Mouse (Mus musculus) A20 (cell line): Measurements from ENCODE around the gene Dlgap5.
"Not testable (repeated sequence)": the region's sequence is repeated elsewhere in the genome, so short reads cannot be mapped to it uniquely, and the experiment has no call there.

Experiments
- DNase-seq: peaks from one replicate; pipeline ENCODE4 v3.0.0-alpha.2; 2011; ENCODE audit warnings: low read depth, low spot score

Dlgap5 gene

DNA sequence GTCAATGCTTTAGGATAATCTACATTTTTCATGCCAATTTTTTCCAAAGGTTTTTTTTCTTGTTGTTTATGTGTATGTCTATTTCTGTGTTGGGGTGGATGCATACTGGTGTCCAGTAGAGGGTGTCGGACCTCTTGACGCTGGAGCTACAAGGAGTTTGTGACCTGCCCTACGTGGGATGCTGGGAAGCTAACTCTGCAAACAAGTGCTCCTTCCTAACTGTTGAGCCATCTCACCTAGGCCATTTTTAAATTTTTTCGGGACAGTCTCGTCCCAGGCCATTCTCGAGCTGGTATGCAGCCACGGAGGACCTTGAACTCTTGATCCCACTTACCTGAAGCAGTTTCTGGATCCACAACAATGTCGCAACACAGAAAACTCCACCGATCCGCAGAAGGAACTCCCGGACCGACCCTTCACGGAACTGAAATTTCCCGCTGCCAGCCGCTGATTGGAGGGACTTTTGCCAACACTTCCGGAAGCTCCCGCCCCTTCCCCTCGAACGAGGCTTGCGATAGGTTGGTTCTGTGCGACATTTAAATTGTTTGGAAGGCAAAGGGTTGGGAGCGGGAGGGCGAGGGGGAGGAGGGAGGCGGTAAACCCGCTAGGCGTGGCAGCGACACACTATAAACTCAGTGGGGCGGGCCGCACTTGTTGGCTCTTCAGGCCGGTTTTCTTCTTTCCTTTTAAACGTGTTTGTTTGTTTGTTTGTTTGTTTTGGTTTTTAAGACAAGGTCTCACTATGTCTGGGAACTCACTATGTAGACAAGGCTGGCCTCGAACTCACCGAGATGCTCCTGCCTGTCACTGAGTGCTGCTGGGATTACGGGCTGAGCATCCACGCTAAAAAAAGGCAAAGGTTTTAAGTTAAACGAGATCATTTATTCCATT, at the start of gene Dlgap5:
Gene Dlgap5, minus strand, starts transcription at position 633 of the 891 bp plus-strand sequence.
- DNase-seq = peak; percentile 96

DNA sequence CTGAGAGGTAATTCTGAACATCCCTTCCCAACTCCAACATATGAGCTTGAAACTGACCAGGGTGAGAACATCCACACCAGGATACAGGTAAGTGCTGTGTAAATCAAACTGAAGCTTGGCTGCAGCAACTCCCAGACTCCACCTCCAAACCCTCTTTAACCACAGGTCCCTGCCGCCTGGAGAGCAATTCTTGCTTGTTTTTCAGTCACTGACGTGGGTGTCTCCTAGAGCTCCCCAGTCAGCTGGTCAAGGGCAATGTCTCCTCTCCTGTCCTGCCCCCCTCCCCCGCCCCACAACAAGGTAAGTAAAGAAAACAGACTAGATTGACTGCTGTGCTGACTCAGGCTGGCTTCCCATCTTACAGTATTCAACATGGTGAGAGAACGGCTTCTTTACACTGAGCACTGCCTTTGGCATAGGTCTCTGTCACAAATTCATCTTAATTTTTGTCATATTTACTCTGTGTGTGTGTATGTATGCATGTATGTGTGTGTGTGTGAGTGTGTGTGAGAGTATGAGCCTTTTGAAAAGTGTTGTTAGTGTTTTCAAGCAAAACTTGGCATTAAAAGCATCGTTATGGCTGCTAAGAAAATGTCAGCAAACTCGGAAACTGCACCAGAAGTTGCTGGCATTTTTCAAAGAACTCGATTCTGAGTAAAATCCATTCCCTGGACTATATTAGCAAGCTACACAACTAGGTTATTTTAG, 47.4 kb upstream of the Dlgap5 start:
- DNase-seq = no peak

DNA sequence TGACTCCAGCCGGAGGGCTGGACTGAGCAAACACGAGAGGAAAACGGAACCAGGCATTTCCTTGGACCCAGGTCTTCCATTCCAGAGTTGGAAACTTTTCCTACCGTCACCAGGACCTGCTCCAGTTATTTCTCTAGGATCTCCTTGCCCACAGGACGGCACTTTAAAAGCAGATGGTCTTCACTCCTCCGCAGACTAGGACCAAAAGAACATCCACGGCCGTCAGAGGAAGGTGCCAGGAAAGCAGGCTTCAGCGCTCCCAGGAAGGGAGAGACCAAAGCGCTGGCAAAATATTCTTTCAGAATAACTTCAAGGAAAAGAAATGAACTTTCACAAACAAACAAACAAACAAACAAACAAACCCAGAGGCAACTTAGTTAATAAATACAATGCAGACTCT, 46.2 kb upstream of the Dlgap5 start:
- DNase-seq = no peak

DNA sequence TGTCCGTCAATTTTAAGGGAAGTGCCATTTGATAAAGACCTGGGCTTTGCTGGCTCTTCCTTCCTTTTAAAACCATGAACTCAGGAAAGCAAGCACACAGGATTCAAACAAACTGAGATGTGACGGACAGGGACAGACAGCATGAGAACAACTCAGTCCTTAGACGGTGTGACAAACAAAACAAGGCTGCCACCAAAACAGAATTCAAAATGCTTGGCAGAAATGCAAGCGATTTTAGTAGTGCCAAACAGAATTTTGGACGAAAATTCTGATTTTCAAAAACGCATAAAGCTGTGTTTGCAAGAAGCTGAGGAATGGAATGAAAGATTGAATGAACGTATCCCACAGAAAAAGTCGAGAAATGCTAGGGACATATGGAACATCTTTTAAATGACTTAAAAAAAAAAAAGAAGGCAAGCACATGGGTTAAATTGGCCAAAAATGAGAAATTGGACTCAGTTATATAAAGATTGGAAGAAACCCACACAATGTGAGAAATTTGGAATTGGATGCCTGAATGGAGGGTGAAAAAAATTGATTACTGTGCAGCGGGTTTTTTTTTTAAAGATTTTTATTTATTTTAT, 44.8 kb upstream of the Dlgap5 start:
- no peak for DNase-seq

DNA sequence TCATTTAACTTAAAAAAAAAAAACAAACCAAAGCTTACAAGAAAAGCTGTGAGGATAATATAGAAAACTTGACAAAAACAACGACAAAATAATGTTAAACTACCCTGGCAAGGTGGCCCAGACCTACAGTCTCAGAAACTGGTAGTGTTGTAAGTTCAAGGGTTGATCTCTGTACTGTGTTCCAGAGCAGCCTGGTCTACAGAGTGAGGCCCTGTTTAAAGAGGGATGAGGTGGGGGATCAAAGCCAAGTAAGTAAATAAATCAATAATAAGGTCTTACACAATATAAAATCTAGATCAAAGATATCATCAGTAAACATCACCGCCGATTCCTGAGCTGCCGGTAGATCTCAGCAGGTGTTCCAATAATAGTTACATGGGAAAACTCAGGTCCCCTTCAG, 44.2 kb upstream of the Dlgap5 start:
- no peak for DNase-seq

DNA sequence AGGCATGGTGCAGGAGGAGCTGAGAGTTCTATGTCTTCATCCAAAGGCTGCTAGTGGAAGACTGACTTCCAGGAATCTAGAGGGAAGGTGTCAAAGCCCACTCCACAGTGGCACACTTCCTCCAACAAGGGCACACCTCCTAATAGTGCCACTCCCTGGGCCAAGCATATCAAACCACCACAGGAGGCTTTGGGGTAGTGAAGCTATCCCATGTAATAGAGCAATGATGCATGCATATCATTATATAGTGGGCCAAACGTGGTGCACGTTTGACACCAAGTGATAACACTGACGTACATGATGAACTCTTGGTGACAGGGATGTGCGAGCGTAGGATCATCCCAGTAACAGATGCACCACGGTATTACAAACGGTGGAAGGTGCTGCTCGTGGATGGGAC, 43.8 kb upstream of the Dlgap5 start:
- no peak for DNase-seq

DNA sequence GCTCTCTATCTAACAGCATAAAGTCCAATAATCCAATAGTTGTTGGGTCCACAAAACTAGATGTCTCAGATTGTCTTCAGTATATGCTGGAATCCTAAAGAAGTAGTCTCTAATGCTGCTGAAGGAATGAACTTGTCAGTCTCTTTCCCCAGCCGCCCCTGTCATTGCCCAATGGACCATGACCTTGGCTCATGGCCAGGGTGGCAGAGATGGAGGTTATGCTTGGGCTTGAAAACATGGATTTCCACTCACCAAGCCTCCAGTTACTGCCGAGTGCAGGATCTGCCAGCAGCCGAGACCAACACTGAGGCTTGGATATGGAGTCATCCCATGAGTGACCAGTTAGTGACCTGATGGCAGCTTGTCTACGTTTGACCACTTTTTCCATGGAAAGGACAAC, 41.3 kb upstream of the Dlgap5 start:
- no peak for DNase-seq

DNA sequence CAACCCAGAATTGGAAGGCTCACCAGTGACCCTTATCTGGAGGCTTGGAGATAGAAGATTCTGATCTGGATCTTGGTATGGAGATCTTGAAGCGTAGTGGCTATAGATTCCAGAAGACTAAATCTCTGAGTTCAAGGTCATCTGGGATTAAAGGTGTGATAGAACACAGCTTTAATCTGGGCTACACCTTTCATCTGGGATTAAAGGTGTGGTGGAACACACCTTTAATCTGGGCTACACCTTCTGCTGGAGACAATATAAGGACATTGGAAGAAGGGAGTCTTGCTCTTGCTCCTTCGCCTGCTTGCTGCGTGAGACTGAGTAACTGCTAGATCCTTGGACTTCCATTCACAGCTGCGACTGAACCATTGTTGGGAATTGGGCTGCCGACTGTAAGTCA, 31.9 kb upstream of the Dlgap5 start, which contains the start of gene Fbxo34:
Gene Fbxo34, plus strand, starts transcription at position 301 of the 400 bp plus-strand sequence.
- not testable (repeated sequence) for DNase-seq

DNA sequence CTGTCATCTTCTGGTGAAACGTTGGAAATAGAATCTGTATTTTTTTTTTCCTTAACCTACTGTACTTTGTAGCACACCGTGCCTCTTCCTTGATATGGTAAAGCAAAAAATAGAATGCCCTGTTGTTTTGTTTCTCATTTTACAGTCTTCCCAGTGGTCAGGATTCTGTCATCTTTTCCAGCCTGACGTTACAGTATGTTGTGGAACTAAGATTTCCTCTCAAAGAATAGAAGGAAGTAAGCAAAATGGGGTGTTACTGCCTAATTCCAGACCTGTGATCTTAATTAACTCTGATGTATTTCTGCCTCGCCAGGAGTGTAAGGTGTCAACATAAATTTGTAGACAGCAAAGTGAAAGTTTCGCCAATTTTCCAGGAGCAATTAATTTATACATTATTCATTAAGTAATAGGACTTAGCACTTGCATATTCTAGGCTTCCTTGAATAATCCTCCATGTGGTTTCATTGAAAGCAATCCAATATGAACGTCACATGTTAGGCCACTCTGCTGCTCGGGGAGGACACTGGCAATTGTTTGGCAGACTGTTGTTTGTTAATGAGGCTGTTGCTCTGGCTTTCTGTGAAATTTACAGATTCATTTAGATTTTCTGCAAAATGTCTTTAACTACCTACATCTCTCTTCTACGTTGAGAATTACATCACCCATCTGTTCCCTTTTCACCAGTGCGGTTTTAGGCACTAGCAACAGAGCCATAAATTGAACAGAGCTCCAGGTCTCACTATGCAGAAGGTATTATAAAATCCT, 27.3 kb upstream of the Dlgap5 start:
- DNase-seq = no peak

DNA sequence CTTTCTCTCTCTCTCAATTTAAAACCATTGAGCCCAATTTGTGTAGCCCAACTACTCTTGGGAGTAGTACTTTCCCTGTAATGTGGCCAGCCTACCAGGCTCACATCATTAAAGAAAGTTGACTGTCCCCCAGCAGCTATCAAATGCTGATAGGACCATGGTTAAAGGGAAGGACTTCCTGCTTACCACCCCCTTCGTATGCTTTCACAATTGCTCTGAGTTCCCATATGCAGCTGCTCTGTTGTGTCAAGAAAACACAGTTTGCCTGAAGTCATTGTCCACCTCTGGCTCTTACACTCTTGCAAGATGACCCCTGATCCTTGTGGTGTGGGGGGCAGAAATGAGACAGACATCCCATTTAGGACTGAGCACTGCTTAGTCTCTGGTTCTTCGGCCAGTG, 26.7 kb upstream of the Dlgap5 start:
- DNase-seq = no peak

DNA sequence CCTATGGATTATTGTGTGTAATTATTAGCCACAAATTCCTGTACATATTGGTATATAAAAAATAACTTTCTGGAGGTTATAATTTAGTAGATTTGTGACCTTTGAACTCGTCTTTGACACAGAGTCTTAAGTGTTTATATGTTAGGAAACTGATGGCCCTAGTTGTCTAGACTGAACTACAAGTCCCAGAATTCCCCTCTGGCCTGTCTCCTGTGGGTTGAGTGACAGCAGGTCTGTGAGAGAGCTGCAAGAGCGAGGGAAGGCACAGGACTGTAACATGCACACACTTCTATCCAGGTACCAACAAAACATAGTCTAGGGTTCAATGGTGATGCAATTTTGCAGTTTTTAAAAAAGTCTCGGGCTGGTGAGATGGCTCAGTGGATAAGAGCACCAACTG, 20.7 kb upstream of the Dlgap5 start:
- no peak for DNase-seq

DNA sequence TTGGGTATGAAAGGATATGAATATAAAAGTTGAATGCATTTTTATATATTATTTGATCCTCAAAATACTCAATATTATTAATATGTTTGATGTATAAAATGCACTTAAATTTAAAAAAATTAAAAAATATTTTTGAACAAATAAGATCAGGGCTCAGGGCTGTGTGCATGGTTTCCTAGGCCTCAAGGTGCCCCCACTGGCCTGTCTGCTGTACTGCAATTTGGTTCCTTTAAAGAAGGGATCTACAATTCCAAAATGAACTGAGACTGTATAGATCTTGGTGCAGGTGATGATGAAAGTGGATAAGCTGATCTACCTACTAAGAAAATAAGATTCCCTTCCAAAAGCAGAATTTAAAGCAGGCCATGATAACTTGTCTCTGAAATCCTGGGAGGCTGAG, 14.8 kb upstream of the Dlgap5 start:
- peak; percentile 15 for DNase-seq

DNA sequence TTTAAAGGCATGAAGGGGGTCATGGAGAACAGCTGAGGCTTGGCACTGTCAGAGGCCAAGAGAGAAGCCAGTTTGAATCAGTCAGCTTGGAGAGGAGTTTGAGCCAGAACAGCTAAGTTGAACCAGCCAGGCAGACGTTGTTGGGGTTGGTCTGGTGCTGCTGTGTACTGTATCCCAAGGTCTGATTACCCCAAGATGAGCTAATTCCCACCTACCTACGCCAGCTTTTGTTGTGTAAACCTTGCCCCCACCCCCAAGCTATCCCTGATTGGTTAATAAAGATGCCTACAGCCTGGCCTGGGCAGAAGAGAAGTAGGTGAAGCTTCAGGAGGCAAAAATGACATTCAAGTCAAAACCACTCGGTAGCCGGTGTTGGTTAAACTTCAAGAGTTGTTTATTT, 4.3 kb upstream of the Dlgap5 start:
- DNase-seq = no peak

DNA sequence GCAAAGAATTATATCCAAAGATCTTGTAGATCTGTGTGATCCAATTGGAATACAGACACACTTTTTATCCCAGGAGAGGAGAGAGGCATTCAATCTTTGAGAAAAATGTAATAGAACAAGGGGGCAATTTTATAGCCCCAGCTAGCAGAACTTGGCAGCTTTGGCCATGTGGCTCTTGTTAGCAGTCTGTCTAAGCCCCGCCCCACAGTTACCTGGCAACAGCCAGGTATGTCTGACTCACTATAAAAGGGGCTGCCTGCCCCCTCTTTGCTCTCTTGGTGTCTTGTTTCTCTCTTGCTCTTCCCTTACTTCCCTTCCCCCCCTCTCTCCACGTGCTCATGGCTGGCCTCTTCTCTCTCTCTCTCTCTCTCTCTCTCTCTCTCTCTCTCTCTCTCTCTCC, 3.4 kb upstream of the Dlgap5 start:
- DNase-seq = no peak

DNA sequence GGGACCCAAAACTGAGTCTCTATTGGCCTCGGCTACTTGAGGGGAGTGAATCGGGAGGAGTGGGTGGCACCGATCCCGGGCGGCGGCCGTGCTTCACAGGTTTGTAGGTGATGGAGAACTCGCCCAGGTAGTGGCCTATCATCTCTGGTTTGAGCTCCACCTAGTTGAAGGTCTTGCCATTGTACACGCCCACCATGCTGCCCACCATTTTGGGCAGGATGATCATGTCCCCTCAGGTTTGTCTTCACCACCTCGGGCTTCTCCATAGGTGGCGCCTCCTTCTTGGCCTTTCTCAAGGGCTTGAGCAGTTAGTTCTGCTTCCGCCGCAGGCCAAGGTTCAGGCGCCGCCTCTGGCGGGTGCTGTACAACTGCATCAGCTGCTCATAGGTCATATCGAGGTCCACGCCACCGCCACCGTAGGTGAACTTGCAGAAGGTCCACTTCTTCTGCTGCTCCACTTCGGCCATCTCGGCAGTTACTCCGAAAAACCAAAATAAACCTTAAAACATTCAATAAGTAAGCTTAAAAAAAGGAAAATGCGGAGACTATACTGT, 1.6 kb upstream of the Dlgap5 start:
- DNase-seq = peak; percentile 95

DNA sequence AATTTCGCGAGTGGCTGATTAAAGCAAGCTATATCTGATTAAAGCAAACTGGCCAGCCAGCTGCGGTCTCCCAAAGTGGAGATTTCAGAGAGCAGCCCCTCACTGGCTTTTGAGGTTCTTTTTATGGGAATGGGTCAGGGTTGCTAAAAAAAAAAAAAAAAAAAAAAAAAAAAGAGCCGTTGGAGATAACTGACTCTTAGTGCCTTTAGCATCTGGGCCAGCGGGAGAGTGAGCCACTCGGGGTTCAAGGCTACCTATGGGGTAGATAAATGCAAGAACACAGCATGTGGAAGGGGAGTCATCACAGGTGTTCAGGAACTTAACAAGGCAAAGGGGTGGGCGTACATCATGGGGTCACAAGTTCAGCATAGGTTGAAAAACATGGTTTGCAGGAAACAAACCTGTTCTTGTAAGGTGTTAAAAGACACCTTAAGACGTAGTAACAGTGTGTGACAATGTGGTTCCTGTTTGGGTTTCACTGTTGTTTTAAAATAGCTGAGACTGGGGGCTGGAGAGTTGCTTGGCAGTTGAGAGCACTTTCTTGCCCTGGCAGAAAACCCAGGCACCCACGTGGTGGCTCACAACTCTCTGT, 923 bp upstream of the Dlgap5 start:
- peak; percentile 79 for DNase-seq

DNA sequence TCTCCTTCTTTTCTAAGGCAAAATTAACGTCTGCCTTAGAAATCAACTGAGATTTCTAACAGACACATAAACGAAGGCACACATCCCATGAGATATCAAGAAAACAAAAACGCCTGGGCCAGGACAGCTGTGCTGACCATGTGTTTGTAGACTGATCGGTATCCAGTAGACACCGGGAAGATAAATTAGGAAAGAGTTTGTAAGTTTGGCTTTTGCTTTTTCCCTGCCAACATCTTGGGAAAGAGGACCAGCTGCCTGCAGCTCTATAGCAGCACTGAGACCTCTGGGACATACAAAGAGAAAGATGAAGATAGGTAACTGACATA, 422 bp upstream of the Dlgap5 start:
- no peak for DNase-seq

DNA sequence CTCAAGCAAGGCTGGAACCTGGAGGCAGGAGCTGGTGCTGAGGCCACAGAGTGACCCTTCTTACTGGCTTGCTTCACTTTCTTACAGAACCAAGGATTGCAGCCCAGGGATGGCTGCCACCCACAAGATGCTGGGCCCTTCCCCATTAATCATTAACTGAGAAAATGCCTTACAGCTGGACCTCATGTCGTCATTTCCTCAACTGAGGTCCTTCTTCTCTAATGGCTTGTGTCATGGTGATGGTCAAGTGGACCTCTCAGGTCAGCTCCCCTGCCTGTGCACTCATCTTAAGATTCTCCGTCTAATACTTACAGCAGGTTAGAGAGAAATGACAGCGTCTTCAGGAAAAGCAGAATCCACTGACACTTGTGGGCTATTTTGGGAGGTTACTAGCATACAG, 861 bp downstream of the Dlgap5 start:
- peak; percentile 34 for DNase-seq

DNA sequence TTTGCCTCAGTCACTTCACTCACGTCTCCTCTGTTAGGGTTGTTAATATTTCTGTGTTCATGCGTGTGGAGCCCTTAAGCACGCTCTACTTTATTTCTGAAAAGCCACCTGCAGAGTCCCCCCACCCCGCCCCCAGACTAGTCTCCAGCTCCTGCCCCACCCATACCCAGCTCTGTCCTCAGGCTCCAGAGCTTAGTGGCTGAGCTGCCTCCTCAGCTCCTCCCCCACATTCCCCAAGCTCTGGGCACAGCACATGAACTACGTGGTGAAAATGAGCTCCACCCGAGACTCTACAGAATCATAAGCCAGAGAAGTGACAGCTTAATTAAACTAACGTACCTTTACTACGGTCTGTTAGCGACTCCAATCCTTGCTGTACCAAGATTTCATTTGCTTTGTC, 12.2 kb downstream of the Dlgap5 start:
- no peak for DNase-seq

DNA sequence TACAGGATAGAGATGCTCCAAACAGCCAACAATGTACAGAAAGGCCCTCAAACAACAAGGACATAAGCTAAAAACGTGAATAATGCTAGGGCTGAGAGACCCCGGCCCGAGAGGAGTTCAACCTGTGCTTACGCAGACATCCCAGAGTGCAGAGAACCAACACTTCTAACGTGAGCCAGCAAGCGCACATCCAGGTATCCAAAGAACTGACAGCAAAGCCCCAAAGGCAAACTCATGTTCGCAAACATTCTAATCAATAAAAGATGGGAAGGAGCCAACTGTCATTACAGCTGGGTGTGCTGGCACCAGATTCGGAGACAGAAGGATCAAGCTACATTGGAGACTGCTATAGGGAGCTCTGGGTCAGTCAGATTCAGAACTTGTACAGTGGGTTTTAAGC, 15.5 kb downstream of the Dlgap5 start:
- no peak for DNase-seq

DNA sequence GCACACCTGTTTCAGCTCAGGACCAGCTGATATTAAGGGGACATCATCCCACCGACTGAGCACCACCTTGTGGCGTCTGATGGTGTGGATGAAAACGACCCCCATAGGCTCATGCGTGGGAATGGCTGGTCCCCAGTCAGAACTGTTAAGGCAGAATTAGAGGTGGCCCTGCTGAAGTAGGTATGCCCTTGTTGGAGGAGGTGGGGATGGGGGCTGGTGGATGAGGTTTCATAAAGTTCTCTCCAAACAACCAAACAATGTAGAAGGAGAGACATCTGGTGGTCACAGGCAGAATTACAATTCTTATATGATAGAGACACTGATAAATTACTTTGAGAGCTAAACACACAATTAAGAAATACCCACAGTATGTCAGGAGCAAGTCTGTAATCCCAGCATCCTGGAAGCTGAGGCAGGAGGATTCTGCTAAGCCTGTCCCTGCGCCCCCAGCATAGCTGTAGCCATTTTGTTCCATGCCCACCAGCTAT, 22.0 kb downstream of the Dlgap5 start:
- peak; percentile 49 for DNase-seq
